Mouse (Mus musculus) kidney, adult 2 months (tissue): ENCODE data around the gene Mrpl18.
"Not testable (repeated sequence)": the region's sequence is repeated elsewhere in the genome, so short reads cannot be mapped to it uniquely, and the experiment has no call there.

Source experiments
- CTCF ChIP-seq: fragments of 200-500 bp; conservative IDR thresholded peaks from 2 replicates; pipeline ENCODE4 v1.5.1; 2011; ENCODE audit warnings: low read depth, mild to moderate bottlenecking, control low read depth, low read length, moderate library complexity, mixed read lengths; ENCODE audit not compliant: insufficient read depth, insufficient read length
- POLR2A ChIP-seq: fragments of 200-500 bp; IDR thresholded peaks from one replicate; pipeline ENCODE4 v1.6.1; 2011; ENCODE audit warnings: low read depth, low read length, control low read depth

GRCm38 (mm10) chr17:12959377-12959776 is 43.2 kb upstream of the Mrpl18 start:
- not testable (repeated sequence) for TF ChIP-seq CTCF, POLR2A
